Mouse (Mus musculus) bone marrow, adult 2 months (tissue): ENCODE results near the gene Fth1. TPM values are rescaled to one million over a fixed set of nuclear protein-coding genes. Genes with fewer than 3 reads are reported as not detected.
A peak's percentile ranks its signal among the peaks of the same experiment; 100 is the strongest.

Source experiments
- H3K27ac ChIP-seq: fragments of 200-500 bp; 2 replicates; pipeline ENCODE4 v1.5.1; 2012; ENCODE audit warnings: low read depth, mild to moderate bottlenecking, control low read depth, inconsistent platforms, low read length; ENCODE audit not compliant: control insufficient read depth, poor library complexity, insufficient read depth
- H3K4me1 ChIP-seq: fragments of 200-500 bp; 2 replicates; pipeline ENCODE4 v1.6.1; 2011; ENCODE audit warnings: low read length; ENCODE audit not compliant: control insufficient read depth, insufficient read depth
- H3K4me3 ChIP-seq: fragments of 200-500 bp; replicated peaks from 2 replicates; pipeline ENCODE3; 2011; ENCODE audit warnings: mild to moderate bottlenecking, low read depth, low read length, control low read depth; ENCODE audit not compliant: control insufficient read depth
- CTCF ChIP-seq: fragments of 200-500 bp; IDR thresholded peaks from 2 replicates; pipeline ENCODE4 v1.5.1; 2011; ENCODE audit warnings: low read length, control low read depth; ENCODE audit not compliant: control insufficient read depth, insufficient read depth
- POLR2A ChIP-seq: fragments of 200-500 bp; IDR thresholded peaks from 2 replicates; pipeline ENCODE4 v1.6.1; 2011; ENCODE audit warnings: low read depth, mild to moderate bottlenecking, control low read depth, low read length, borderline replicate concordance; ENCODE audit not compliant: control insufficient read depth
- WGBS: fragments of 180-500 bp; shearing (Covaris S2); methylation state at CpG from one replicate; pipeline ENCODE4 v1.1.7; 2018; 5-methylcytosine and 5-hydroxymethylcytosine counted together
- polyA plus RNA-seq: library from polyadenylated mRNA; stranded (reverse); fragments of >200 nt; gene quantifications from 2 replicates; pipeline ENCODE4 v1.2.4, GENCODE M21; 2011; ENCODE audit warnings: low replicate concordance; ENCODE audit not compliant: missing spikeins, insufficient read depth, insufficient read length

The Fth1 gene
- polyA plus RNA-seq, 1 experiment: 1,509 TPM

- TF ChIP-seq POLR2A (no peak), CTCF (no peak)
- 80% methylated on average over 1 of the region's 1 CpGs for WGBS
- H3K4me3 ChIP-seq: no peak overlapping the region
- H3K27ac ChIP-seq: no peak overlapping the region
- H3K4me1 ChIP-seq: no peaks in the 10 kb centered on the region; the same call in 1 of the 2 replicates
Observed at GRCm38 (mm10) chr19:10011408-10011807, 31.0 kb downstream of the Fth1 start.

GRCm38 (mm10) chr19:10012827-10013278 lies 32.5 kb downstream of the Fth1 start:
- no peak overlapping the region; the same call in 1 of the 2 replicates for H3K27ac ChIP-seq
- TF ChIP-seq POLR2A: no peak
- TF ChIP-seq CTCF: no peak
- H3K4me3 ChIP-seq: no peak overlapping the region
- no peaks in the 10 kb centered on the region; the same call in 1 of the 2 replicates for H3K4me1 ChIP-seq
- 85% methylated on average over 6 of the region's 6 CpGs for WGBS

GRCm38 (mm10) chr19:10013348-10013747 lies 33.0 kb downstream of the Fth1 start:
- no peak for TF ChIP-seq POLR2A
- TF ChIP-seq CTCF: no peak
- Histone ChIP-seq H3K4me3 (no peak overlapping the region), H3K4me1 (no peaks in the 10 kb centered on the region; the same call in 1 of the 2 replicates), H3K27ac (peak overlapping the region; percentile 69)
- 62% methylated on average over 3 of the region's 3 CpGs for WGBS

- no peaks in the 10 kb centered on the region; the same call in 1 of the 2 replicates for H3K4me1 ChIP-seq
- WGBS: 44% methylated on average over 5 of the region's 5 CpGs
- no peak overlapping the region for H3K4me3 ChIP-seq
- no peak for TF ChIP-seq POLR2A
- no peak for TF ChIP-seq CTCF
- H3K27ac ChIP-seq: peak overlapping the region; percentile 69
Observed at GRCm38 (mm10) chr19:10013913-10014312, 33.5 kb downstream of the Fth1 start.

- TF ChIP-seq CTCF (no peak), POLR2A (peak; percentile 90)
- peak overlapping the region; percentile 81 for H3K27ac ChIP-seq
- peak overlapping the region; percentile 82 for H3K4me3 ChIP-seq
- WGBS: 70% methylated on average over 13 of the region's 13 CpGs
- H3K4me1 ChIP-seq: no peaks in the 10 kb centered on the region; the same call in 1 of the 2 replicates
Observed at GRCm38 (mm10) chr19:10014824-10015223, 34.4 kb downstream of the Fth1 start.

GRCm38 (mm10) chr19:10015442-10015841 lies 35.0 kb downstream of the Fth1 start:
- H3K4me3 ChIP-seq: peak overlapping the region; percentile 82

GRCm38 (mm10) chr19:10016151-10016550 lies 35.8 kb downstream of the Fth1 start:
- H3K4me1 ChIP-seq: no peaks in the 10 kb centered on the region; the same call in 1 of the 2 replicates
- 64% methylated on average over 4 of the region's 4 CpGs for whole genome bisulfite sequencing
- peak overlapping the region; percentile 81 for H3K27ac ChIP-seq
- TF ChIP-seq POLR2A: no peak
- no peak for TF ChIP-seq CTCF
- peak overlapping the region; percentile 82 for H3K4me3 ChIP-seq

More at GRCm38 (mm10) chr19:10015442-10015841, 35.0 kb downstream of the Fth1 start:
- TF ChIP-seq POLR2A: no peak
- TF ChIP-seq CTCF: no peak
- Histone ChIP-seq H3K27ac (peak overlapping the region; percentile 81), H3K4me1 (no peaks in the 10 kb centered on the region; the same call in 1 of the 2 replicates)
- 61% methylated on average over 4 of the region's 4 CpGs for WGBS

GRCm38 (mm10) chr19:10017637-10018526 lies 37.5 kb downstream of the Fth1 start:
- H3K4me1 ChIP-seq: peaks cover 4% of the 10 kb centered on the region; the same call in 1 of the 2 replicates
- H3K27ac ChIP-seq: peak overlapping the region; percentile 71
- 12% methylated on average over 44 of the region's 44 CpGs for WGBS
- H3K4me3 ChIP-seq: peak overlapping the region; percentile 56
- TF ChIP-seq POLR2A (peak; percentile 67; the same call in 1 of the 2 replicates), CTCF (no peak)

- 3% methylated on average over 3 of the region's 3 CpGs for WGBS
- peaks cover 5% of the 10 kb centered on the region; the same call in 1 of the 2 replicates for H3K4me1 ChIP-seq
- H3K4me3 ChIP-seq: peak overlapping the region; percentile 56
- H3K27ac ChIP-seq: no peak overlapping the region
- no peak for TF ChIP-seq CTCF
- TF ChIP-seq POLR2A: no peak
Observed at GRCm38 (mm10) chr19:10018527-10018818, 38.1 kb downstream of the Fth1 start.
